ENCODE assay signal across 17 mouse cellular contexts in genomic region chr9:9144301-9145121, GRCm38 (mm10).
DNase-seq lines count a peak whose midpoint lies in the region; ATAC-seq and TF ChIP-seq lines count a peak whose summit lies in the region.
"Had no signal": no experiment of that assay in that cellular context is flagged by ENCODE, and none has a peak within 500 bp of the region (broad histone marks: within the 10 kb centered on the region; RNA-seq: fewer than 3 reads in every experiment).

No protein-coding gene starts in this region.

- no peaks in the 10 kb centered on the region for H3K36me3 ChIP-seq in C2C12 (ENCODE audit: control insufficient read depth, insufficient read depth)
- H3K36me3 ChIP-seq: limb, embryonic 15.5 days; midbrain, embryonic 10.5 days had no signal

- peak; percentile 94 to 95 for ATAC-seq in hematopoietic stem cell, adult 5-6 weeks (replicated peaks in 1 of 2; ENCODE audit: insufficient read depth in 1 of 2, low FRiP score in 2 of 2, low TSS enrichment in 1 of 2, low read depth in 1 of 2, poor library complexity in 2 of 2, severe bottlenecking in 2 of 2)
- no peak for ATAC-seq in monocyte, adult 5-6 weeks (replicated peaks; ENCODE audit: insufficient number of reproducible peaks, low FRiP score, low TSS enrichment, poor library complexity, severe bottlenecking)
- ATAC-seq: intestine, embryonic 16.5 days had no signal

- H3K79me3 ChIP-seq in C2C12 (ENCODE audit: low read depth) = peaks cover 9% of the 10 kb centered on the region

- no peaks in the 10 kb centered on the region for H3K27me3 ChIP-seq in C2C12 (ENCODE audit: control insufficient read depth, insufficient read depth, insufficient read length)
- H3K27me3 ChIP-seq: limb, embryonic 15.5 days had no signal

- no peak overlapping the region for H3ac ChIP-seq in C2C12 (ENCODE audit: control insufficient read depth, insufficient read length, low read depth)

- no peak overlapping the region for H3K4me3 ChIP-seq in C2C12 (ENCODE audit: insufficient read depth, poor library complexity, severe bottlenecking)
- H3K4me3 ChIP-seq: limb, embryonic 15.5 days; midbrain, embryonic 10.5 days had no signal

- peaks cover 41% of the 10 kb centered on the region for H3K79me2 ChIP-seq in C2C12 (ENCODE audit: control insufficient read depth, insufficient read depth)

- peak; percentile 17 for DNase-seq in adrenal gland, adult 2 months
- DNase-seq in adrenal gland, postnatal 14 days = no peak
- peak; percentile 36 for DNase-seq in kidney, postnatal 10 days
- DNase-seq in cerebellum, postnatal 10 days = no peak
- no peak for DNase-seq in MN1 (ENCODE audit: low spot score)
- DNase-seq: cerebellum, postnatal 14 days; gastrocnemius, postnatal 25 days; heart, postnatal 10 days; layer of hippocampus, adult 9-11 months; lung, adult 18-20 months; lung, postnatal 36 days had no signal

- TF ChIP-seq CTCF in C2C12 (IDR thresholded peaks at IDR 0.05; ENCODE audit: control insufficient read depth, insufficient read depth, insufficient read length) = no peak

TF ChIP-seq in C2C12, 6 proteins besides CTCF, POLR2A, EP300 and RAD21:
- TF ChIP-seq MYOG (IDR thresholded peaks at IDR 0.05; ENCODE audit: control insufficient read depth, extremely low read depth, insufficient read length) (no peak), MYOD1 (IDR thresholded peaks at IDR 0.05; ENCODE audit: control insufficient read depth, insufficient read length, low read depth) (peak; percentile 31)

Comparison
In these comparisons a context has a peak if more than half of its experiments do, and no peak if none do; other contexts are left out.
1. DNase-seq: peak in adrenal gland, adult 2 months (single experiment) and kidney, postnatal 10 days (single experiment); none in adrenal gland, postnatal 14 days (single experiment), cerebellum, postnatal 10 days (0 of 2) and MN1 (single experiment).